Mouse (Mus musculus) kidney, postnatal 0 days (tissue): ENCODE measurements around the gene Mrgpra2a. TPM values are rescaled to one million over a fixed set of nuclear protein-coding genes. Genes with fewer than 3 reads are reported as not detected.

Source experiments
- ATAC-seq: fragments of 200-750 bp; cut with Nextera tagmentation; replicated peaks from 2 replicates; pipeline ENCODE4 v1.8.0; 2017; ENCODE audit warnings: low read depth, moderate number of reproducible peaks, moderate TSS enrichment, moderate library complexity; ENCODE audit not compliant: low FRiP score
- DNase-seq: peaks from one replicate; pipeline ENCODE4 v3.0.0-alpha.2; 2016; ENCODE audit warnings: low spot score
- H3K27ac ChIP-seq: fragments of 300-500 bp; sonication (generic); 2 replicates; pipeline ENCODE4 v1.5.1; 2014; ENCODE audit warnings: mild to moderate bottlenecking
- H3K27me3 ChIP-seq: fragments of 300-500 bp; sonication (generic); 2 replicates; pipeline ENCODE4 v1.6.1; 2014; ENCODE audit warnings: low read length, mixed read lengths; ENCODE audit not compliant: insufficient read depth
- H3K36me3 ChIP-seq: fragments of 300-500 bp; sonication (generic); 2 replicates; pipeline ENCODE4 v1.6.1; 2014; ENCODE audit warnings: low read length, mixed read lengths; ENCODE audit not compliant: insufficient read depth
- H3K4me1 ChIP-seq: fragments of 300-500 bp; sonication (generic); replicated peaks from 2 replicates; pipeline ENCODE4 v1.6.1; 2014; ENCODE audit warnings: antibody characterized with exemption, low read length, mixed read lengths; ENCODE audit not compliant: insufficient read depth
- H3K4me2 ChIP-seq: fragments of 300-500 bp; sonication (generic); 2 replicates; pipeline ENCODE4 v1.6.1; 2014; ENCODE audit warnings: mild to moderate bottlenecking, low read length, moderate library complexity, mixed read lengths
- H3K4me3 ChIP-seq: fragments of 300-500 bp; sonication (generic); replicated peaks from 2 replicates; pipeline ENCODE4 v1.5.1; 2014; ENCODE audit warnings: low read depth, low read length
- H3K9ac ChIP-seq: fragments of 300-500 bp; sonication (generic); 2 replicates; pipeline ENCODE4 v1.6.1; 2014; ENCODE audit warnings: low read depth, low read length
- H3K9me3 ChIP-seq: fragments of 300-500 bp; sonication (generic); replicated peaks from 2 replicates; pipeline ENCODE4 v1.6.1; 2016; ENCODE audit warnings: low read length, inconsistent platforms, mixed read lengths
- CTCF ChIP-seq: IDR thresholded peaks from 2 replicates; pipeline ENCODE4 v1.5.1; 2016; ENCODE audit warnings: antibody characterized with exemption, low read depth, mild to moderate bottlenecking, moderate library complexity
- WGBS: fragments of 180-500 bp; shearing (Covaris S2); extraction: QIAGEN DNeasy Blood & Tissue Kit; methylation state at CpG from one replicate; pipeline ENCODE4 v1.1.7; 2014; 5-methylcytosine and 5-hydroxymethylcytosine counted together
- polyA plus RNA-seq: library from polyadenylated mRNA; unstranded; fragments of >200 nt; fragmentation: Nextera tagmentation; extraction: Ambion mirVana; gene quantifications from 2 replicates; pipeline ENCODE4 v1.2.1, GENCODE M21; 2015

The Mrgpra2a gene
- polyA plus RNA-seq, 1 experiment from 2014 or later = not detected

DNA sequence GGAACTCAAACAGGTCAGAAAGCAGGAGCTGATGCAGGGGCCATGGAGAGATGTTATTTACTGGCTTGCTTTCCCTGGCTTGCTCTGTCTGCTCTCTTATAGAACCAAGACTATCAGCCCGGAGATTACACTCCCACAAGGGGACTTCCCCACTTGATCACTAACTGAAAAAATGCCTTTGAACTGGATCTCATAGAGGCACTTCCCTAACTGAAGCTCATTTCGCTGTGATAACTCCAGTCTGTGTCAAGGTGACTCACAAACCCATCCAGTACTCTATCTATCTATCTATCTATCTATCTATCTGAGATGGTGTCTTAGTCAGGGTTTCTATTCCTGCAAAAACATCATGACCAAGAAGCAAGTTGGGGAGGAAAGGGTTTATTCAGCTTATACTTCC lies 41.3 kb downstream of the Mrgpra2a start:
- H3K27ac ChIP-seq = no peak overlapping the region
- no peaks in the 10 kb centered on the region for H3K27me3 ChIP-seq
- H3K4me2 ChIP-seq = no peak overlapping the region
- no peak for TF ChIP-seq CTCF
- no peaks in the 10 kb centered on the region for H3K9me3 ChIP-seq
- DNase-seq = no peak
- H3K36me3 ChIP-seq = no peaks in the 10 kb centered on the region
- 54% methylated on average over 2 of the region's 2 CpGs for WGBS
- H3K9ac ChIP-seq = no peak overlapping the region
- no peak for ATAC-seq
- H3K4me1 ChIP-seq = no peaks in the 10 kb centered on the region
- H3K4me3 ChIP-seq = no peak overlapping the region

DNA sequence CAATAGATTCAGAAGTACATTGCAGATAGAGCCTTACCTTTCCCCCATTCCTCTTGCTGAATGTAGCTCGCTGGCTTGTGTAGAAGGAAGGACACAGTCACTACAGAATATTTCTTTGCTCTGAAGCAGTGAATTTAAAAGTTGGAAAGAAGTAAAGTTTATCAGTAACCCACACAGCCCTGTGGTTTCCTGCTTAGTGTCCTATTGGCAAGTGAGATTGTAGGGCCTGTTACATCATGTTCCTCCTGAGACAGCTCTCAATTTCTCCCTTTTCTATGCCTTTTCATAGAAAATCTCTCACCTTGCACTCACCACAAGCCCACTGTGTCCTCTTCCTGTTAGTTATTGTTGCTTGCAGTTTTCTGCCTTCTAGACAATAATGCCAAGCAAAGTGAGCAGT lies 42.4 kb downstream of the Mrgpra2a start:
- H3K27ac ChIP-seq = no peak overlapping the region
- no peaks in the 10 kb centered on the region for H3K9me3 ChIP-seq
- no peak overlapping the region for H3K4me3 ChIP-seq
- no peak overlapping the region for H3K4me2 ChIP-seq
- DNase-seq (no peak), ATAC-seq (no peak)
- no peaks in the 10 kb centered on the region for H3K27me3 ChIP-seq
- H3K36me3 ChIP-seq = no peaks in the 10 kb centered on the region
- TF ChIP-seq CTCF = no peak
- no peak overlapping the region for H3K9ac ChIP-seq
- WGBS = 65% methylated on average over 1 of the region's 1 CpGs
- no peaks in the 10 kb centered on the region for H3K4me1 ChIP-seq

DNA sequence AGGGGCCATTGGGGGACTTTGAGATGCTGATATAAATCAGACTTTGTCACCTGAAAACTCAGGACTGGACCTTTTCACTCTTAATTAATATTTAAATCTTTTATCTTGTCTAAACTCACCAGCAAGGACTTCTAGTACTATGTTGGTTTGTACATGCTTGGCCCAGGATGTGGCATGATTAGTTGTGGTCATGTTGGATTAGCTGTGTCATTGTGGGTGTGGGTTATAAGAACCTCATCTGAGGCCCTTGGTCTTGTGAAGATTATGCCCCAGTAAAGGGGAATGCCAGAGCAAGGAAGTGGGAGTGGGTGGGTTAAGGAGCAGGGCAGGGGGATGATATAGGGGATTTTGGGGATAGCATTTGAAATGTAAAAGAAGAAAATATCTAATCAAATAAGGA lies 50.8 kb downstream of the Mrgpra2a start:
- no peaks in the 10 kb centered on the region for H3K4me1 ChIP-seq
- H3K27me3 ChIP-seq = no peaks in the 10 kb centered on the region
- H3K4me3 ChIP-seq = no peak overlapping the region
- no peak overlapping the region for H3K27ac ChIP-seq
- no peak overlapping the region for H3K4me2 ChIP-seq
- ATAC-seq = no peak
- no peak for DNase-seq
- no peak for TF ChIP-seq CTCF
- no peaks in the 10 kb centered on the region for H3K9me3 ChIP-seq
- no peak overlapping the region for H3K9ac ChIP-seq
- no peaks in the 10 kb centered on the region for H3K36me3 ChIP-seq

Other genes with a start within 250 kb of the Mrgpra2a start
- gene Mrgpra6, start 247.2 kb downstream of the Mrgpra2a start, polyA plus RNA-seq = not detected in 2 replicates
- gene Mrgpra9, start 199.3 kb downstream of the Mrgpra2a start, polyA plus RNA-seq = not detected in 2 replicates
- not detected in 2 replicates for gene Mrgpra1, start 97.9 kb downstream of the Mrgpra2a start, polyA plus RNA-seq
- gene Mrgpra2b, start 76.7 kb upstream of the Mrgpra2a start, polyA plus RNA-seq = 0.29 TPM in 1 of 2 replicates, not detected in the other
- gene Mrgpra3, start 149.2 kb upstream of the Mrgpra2a start, polyA plus RNA-seq = not detected in 2 replicates